Mouse (Mus musculus) liver, adult (tissue): ENCODE results near the gene Steap3.

Experiments used
- GATA4 ChIP-seq: IDR thresholded peaks from 2 replicates; pipeline ENCODE4 v1.6.1; 2014; ENCODE audit warnings: mild to moderate bottlenecking, low read length; ENCODE audit not compliant: insufficient replicate concordance

The Steap3 gene

GRCm38 (mm10) chr1:120232170-120232569, 40.3 kb downstream of the Steap3 start:
- TF ChIP-seq GATA4: no peak

- TF ChIP-seq GATA4: no peak
Measured at GRCm38 (mm10) chr1:120231334-120231733, 41.2 kb downstream of the Steap3 start.

DNA sequence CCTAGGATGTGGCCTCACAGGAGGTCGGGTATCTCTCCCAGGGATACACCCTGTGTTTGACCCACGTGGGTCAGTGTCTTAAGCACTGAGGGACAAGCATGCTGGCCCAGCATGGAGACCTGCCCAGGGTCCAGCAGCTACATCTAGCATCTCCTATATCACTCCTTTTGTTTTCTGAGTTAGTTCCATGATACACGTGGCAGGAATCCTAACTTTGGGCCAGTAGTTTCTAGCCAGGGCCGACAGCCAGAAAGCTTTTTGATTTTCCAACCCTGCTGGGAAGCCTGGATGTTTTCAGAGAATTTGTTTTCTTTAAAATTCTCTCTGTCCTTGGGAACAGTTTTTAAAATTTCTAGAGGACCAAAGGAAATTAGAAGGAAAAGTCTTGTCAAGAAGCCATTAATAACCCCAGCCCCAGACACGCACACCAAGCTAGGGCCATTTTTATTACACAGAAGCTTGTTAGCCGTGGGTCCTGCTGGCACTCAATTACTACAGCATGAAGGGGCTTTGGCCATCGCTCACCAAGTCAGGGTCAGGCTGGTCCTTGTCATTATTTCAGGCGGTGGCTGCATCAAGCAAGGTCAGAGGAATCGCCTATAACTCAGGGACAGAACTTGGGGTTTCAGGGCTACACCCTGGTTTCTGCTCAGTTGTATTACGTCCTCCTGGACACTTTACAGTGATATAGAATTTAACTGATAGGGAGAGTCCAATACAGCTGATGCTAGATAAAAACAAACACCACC, 42.6 kb downstream of the Steap3 start:
- TF ChIP-seq GATA4: no peak

- TF ChIP-seq GATA4: no peak
Measured at GRCm38 (mm10) chr1:120223613-120224012, 48.9 kb downstream of the Steap3 start.

- TF ChIP-seq GATA4: no peak
Measured at GRCm38 (mm10) chr1:120221285-120221684, 51.2 kb downstream of the Steap3 start.

GRCm38 (mm10) chr1:120220841-120221240, 51.7 kb downstream of the Steap3 start:
- no peak for TF ChIP-seq GATA4

GRCm38 (mm10) chr1:120208502-120209230, 63.8 kb downstream of the Steap3 start:
- TF ChIP-seq GATA4: no peak

- TF ChIP-seq GATA4: no peak
Measured at GRCm38 (mm10) chr1:120207568-120207967, 64.9 kb downstream of the Steap3 start.

DNA sequence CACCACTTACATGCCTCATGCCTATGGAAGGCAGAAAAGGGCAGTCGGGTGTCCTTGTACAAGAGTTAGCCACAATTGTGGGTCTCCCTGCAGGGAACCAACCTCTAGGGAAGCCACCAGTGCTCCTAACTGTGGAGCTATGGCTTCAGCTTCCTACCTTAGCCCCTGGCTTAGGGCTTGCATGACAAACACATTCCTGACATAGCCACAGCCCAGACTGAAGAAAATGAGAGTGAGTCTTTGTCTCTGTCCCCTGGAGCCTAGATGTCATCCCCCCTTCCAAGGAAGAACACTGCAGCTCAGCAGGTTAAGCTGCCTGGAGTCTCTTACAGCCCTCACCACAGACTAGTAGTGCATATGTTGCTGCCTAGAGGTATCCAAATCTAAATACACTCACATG, 67.7 kb downstream of the Steap3 start:
- no peak for TF ChIP-seq GATA4

DNA sequence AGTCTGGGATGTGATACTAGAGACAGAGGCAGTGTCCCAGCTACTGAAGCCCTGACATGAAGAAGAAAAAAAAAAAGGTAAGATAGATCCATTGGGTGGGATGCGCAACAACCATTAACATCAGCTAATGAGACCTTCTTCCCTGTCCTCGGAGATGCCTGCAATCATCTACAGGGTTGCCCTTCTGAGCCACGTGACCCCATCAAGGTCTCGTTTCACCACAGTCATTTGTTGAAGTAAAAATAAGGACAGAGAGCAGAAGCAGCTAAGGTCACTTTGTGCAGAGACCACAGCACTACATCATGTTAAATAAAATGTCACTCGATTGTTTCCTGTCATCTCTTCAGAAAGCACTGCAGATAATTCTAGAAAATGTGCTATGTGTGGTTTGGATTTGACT, 68.7 kb downstream of the Steap3 start:
- TF ChIP-seq GATA4: no peak

DNA sequence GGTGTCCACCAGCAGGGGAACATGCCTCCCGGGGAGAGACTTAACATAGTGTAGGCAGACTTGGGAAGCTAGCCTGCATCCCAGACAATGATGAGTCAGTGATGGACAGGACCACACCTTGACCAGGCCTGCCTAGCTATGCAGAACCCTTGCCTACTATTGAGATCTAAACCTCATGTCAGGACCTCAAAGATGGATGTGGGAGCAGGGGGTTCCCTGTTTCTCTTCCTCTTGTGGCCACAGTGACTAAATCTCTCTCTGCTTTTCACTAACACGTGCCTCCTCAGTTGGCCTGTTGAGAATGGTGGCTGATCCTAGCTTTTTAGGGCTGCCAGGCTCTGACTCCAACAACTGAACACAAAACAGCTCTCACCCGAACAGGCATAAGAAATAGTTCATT, 70.0 kb downstream of the Steap3 start:
- no peak for TF ChIP-seq GATA4

GRCm38 (mm10) chr1:120198942-120199341, 73.6 kb downstream of the Steap3 start:
- TF ChIP-seq GATA4: no peak

GRCm38 (mm10) chr1:120198151-120198550, 74.4 kb downstream of the Steap3 start:
- TF ChIP-seq GATA4: no peak

GRCm38 (mm10) chr1:120197189-120197588, 75.3 kb downstream of the Steap3 start:
- TF ChIP-seq GATA4: no peak

DNA sequence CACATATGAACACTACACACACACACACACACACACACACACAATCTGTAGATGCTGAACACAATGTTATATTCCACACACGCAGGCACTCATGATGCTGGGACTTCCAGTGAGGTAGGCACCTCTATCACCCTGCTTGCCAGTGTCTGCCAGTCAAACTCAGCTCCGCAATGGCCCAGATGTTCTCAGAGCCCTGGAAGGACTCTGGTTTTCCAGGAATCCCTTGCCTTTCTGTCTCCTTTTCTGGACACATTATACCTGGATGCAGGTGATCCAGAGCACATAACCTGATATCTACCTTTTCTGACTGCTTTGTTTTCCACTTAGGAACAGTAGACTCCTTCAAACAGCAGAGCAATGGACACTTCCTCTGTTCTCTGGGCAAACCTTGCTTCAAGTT, 75.8 kb downstream of the Steap3 start:
- no peak for TF ChIP-seq GATA4

DNA sequence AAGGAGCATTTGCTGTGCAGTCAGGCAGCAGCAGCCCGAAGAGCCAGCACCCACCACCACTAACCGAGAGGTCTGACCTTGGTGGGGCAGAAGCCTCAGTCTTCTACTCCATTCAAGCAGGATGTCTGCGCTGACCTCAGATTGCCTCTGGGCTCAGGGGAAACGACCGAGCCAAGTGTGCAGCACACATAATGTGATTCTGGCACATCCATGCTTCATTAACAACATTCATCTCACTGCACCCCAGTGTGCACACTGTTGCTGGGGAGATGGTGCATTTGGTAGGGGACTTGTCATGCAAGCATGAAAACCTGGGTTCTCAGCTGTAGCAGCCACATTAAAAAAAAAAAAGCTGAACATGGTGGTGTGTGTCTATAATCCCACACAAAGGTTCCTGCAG, 76.6 kb downstream of the Steap3 start:
- TF ChIP-seq GATA4: no peak
